ENCODE assay signal across 9 mouse cellular contexts in genomic region chr5:65951513-65951909, GRCm38 (mm10). TPM values are rescaled to one million over a fixed set of nuclear protein-coding genes. Genes with fewer than 3 reads are reported as not detected.
DNase-seq lines count a peak whose midpoint lies in the region; ATAC-seq and TF ChIP-seq lines count a peak whose summit lies in the region.
"Had no signal": no experiment of that assay in that cellular context is flagged by ENCODE, and none has a peak within 500 bp of the region (broad histone marks: within the 10 kb centered on the region; RNA-seq: fewer than 3 reads in every experiment).

No protein-coding gene starts in this region.

- no peak overlapping the region for H3K27ac ChIP-seq in gastrocnemius, adult 2 months
- peak overlapping the region; percentile 95 for H3K27ac ChIP-seq in forebrain, embryonic 13.5 days

- no peak overlapping the region for H3K4me3 ChIP-seq in gastrocnemius, adult 2 months
- H3K4me3 ChIP-seq in forebrain, embryonic 13.5 days, result no peak overlapping the region

- no peaks in the 10 kb centered on the region for H3K9me3 ChIP-seq in forebrain, embryonic 13.5 days (replicated peaks)

- no peaks in the 10 kb centered on the region for H3K27me3 ChIP-seq in forebrain, embryonic 13.5 days

- intact Hi-C loops in gastrocnemius, adult 2 months (cut with DNase I), result no loop called here

- DNase-seq in gastrocnemius, adult 2 months, result no peak
- DNase-seq in gastrocnemius, postnatal 4 days (ENCODE audit: low spot score in 2 of 2), result no peak
- peak; percentile 66 for DNase-seq in CD4-positive helper T cell, adult 2 months (ENCODE audit: low read depth, low spot score)
- DNase-seq in naive thymus-derived CD4-positive, alpha-beta T cell, adult 2 months (ENCODE audit: low read depth), result peak; percentile 77
- DNase-seq in cerebellum, adult 8-10 months, result no peak
- DNase-seq in adrenal gland, adult 8-10 months, result no peak

- WGBS in forebrain, embryonic 13.5 days, result 69% methylated on average over 4 of the region's 4 CpGs

- H3K4me2 ChIP-seq in forebrain, embryonic 13.5 days, result no peak overlapping the region

- H3K36me3 ChIP-seq in forebrain, embryonic 13.5 days (ENCODE audit: poor library complexity, severe bottlenecking), result no peaks in the 10 kb centered on the region

- TF ChIP-seq CTCF in gastrocnemius, adult 2 months (IDR thresholded peaks at IDR 0.05), result peak; percentile 44

- ATAC-seq in forebrain, embryonic 13.5 days, result no peak
- ATAC-seq in cerebellum, adult (ENCODE audit: insufficient number of reproducible peaks, low FRiP score, low TSS enrichment), result no peak

- no peak overlapping the region for H3K9ac ChIP-seq in forebrain, embryonic 13.5 days

- H3K4me1 ChIP-seq in forebrain, embryonic 13.5 days, result peaks cover 24% of the 10 kb centered on the region

RNA-seq across cellular contexts. Expression of gene Chrna9, which starts 16.8 kb away (rescaled TPM):
- 10 to 100 TPM; 16.9 to 21.3 TPM for total RNA-seq in gastrocnemius, adult 2 months (2021)
- 10 to 100 TPM; 25.6 to 32.2 TPM for total RNA-seq in gastrocnemius, postnatal 4 days (2021)
- polyA plus RNA-seq in forebrain, embryonic 13.5 days (2015; fragmentation: Nextera tagmentation; extraction: Ambion mirVana), result not detected in 2 replicates
- total RNA-seq in adrenal gland, adult 8-10 months (2022), result not detected
- total RNA-seq: layer of hippocampus, adult 8-10 months had no signal

RNA-seq across cellular contexts. Expression of gene 9130230L23Rik, which starts 52.6 kb away (rescaled TPM):
- total RNA-seq in gastrocnemius, adult 2 months (2021), result under 1 TPM in 1 of 2 experiments, not detected in 1; 0.28 TPM
- total RNA-seq in gastrocnemius, postnatal 4 days (2021), result under 1 TPM; 0.73 to 0.96 TPM
- not detected in 2 replicates for polyA plus RNA-seq in forebrain, embryonic 13.5 days (2015; fragmentation: Nextera tagmentation; extraction: Ambion mirVana)
- total RNA-seq in adrenal gland, adult 8-10 months (2022), result 1 to 10 TPM in 1 of 4 experiments, under 1 TPM in 3; 0.28 to 2.3 (median 0.54) TPM
- total RNA-seq: layer of hippocampus, adult 8-10 months had no signal

Comparison
In these comparisons a context has a peak if more than half of its experiments do, and no peak if none do; other contexts are left out.
1. DNase-seq: peak in CD4-positive helper T cell, adult 2 months (single experiment) and naive thymus-derived CD4-positive, alpha-beta T cell, adult 2 months (single experiment); none in gastrocnemius, adult 2 months (single experiment), gastrocnemius, postnatal 4 days (0 of 2), cerebellum, adult 8-10 months (single experiment) and adrenal gland, adult 8-10 months (single experiment).
2. RNA of gene Chrna9, which starts 16.8 kb away (total RNA-seq): 25.6 to 32.2 TPM in gastrocnemius, postnatal 4 days and 16.9 to 21.3 TPM in gastrocnemius, adult 2 months; not detected in adrenal gland, adult 8-10 months; every median in the first group is over 10 times any median in the second.